Mouse (Mus musculus) heart, adult 2 months (tissue): ENCODE results near the gene Zfyve27. TPM values are rescaled to one million over a fixed set of nuclear protein-coding genes. Genes with fewer than 3 reads are reported as not detected.

Experiments used
- DNase-seq, 2 experiments: peaks; one replicate each; pipeline ENCODE4 v3.0.0; 2021
- H3K27ac ChIP-seq: fragments of 200-600 bp; 2 replicates; pipeline ENCODE4 v1.8.1; 2022
- H3K27me3 ChIP-seq: fragments of 200-500 bp; 2 replicates; pipeline ENCODE4 v1.6.1; 2012; ENCODE audit warnings: mild to moderate bottlenecking, low read length, inconsistent platforms, mixed read lengths; ENCODE audit not compliant: control insufficient read depth, insufficient read depth
- H3K36me3 ChIP-seq: fragments of 200-500 bp; 2 replicates; pipeline ENCODE4 v1.6.1; 2012; ENCODE audit warnings: low read length, inconsistent platforms; ENCODE audit not compliant: control insufficient read depth, insufficient read depth
- H3K4me1 ChIP-seq: fragments of 200-500 bp; 2 replicates; pipeline ENCODE4 v1.6.1; 2011; ENCODE audit warnings: low read length; ENCODE audit not compliant: control insufficient read depth, insufficient read depth
- H3K4me3 ChIP-seq: fragments of 200-600 bp; 2 replicates; pipeline ENCODE4 v1.8.1; 2022
- H3K79me2 ChIP-seq: fragments of 200-500 bp; replicated peaks from 2 replicates; pipeline ENCODE4 v1.6.1; 2012; ENCODE audit warnings: mild to moderate bottlenecking, inconsistent platforms, low read length, moderate library complexity, mixed read lengths; ENCODE audit not compliant: control insufficient read depth, insufficient read depth
- H3K9ac ChIP-seq: fragments of 200-500 bp; 2 replicates; pipeline ENCODE4 v1.6.1; 2012; ENCODE audit warnings: low read depth, mild to moderate bottlenecking, control low read depth, inconsistent platforms, low read length, mixed read lengths
- CTCF ChIP-seq: fragments of 200-600 bp; IDR thresholded peaks from 2 replicates; pipeline ENCODE4 v1.8.1; 2022; ENCODE audit warnings: antibody characterized with exemption, mild to moderate bottlenecking, moderate library complexity
- EP300 ChIP-seq: fragments of 200-500 bp; IDR thresholded peaks from 2 replicates; pipeline ENCODE4 v1.6.1; 2011; ENCODE audit warnings: low read depth, low read length, control low read depth; ENCODE audit not compliant: insufficient read depth
- POLR2A ChIP-seq: fragments of 200-500 bp; IDR thresholded peaks from 2 replicates; pipeline ENCODE4 v1.6.1; 2011; ENCODE audit warnings: mild to moderate bottlenecking, low read depth, low read length, control low read depth; ENCODE audit not compliant: insufficient read depth
- WGBS: fragments of 180-500 bp; shearing (Covaris S2); methylation state at CpG from one replicate; pipeline ENCODE4 v1.1.7; 2018; 5-methylcytosine and 5-hydroxymethylcytosine counted together
- intact Hi-C: fragments of 180-260 bp; cut with DNase I; formaldehyde crosslinking; loops from one replicate; pipeline ENCODE4 v1.15.1; 2025
- long read RNA-seq: library from polyadenylated mRNA; stranded (forward); transcript quantifications from one replicate; pipeline ENCODE4 v2.0.0, GENCODE M21; 2021
- polyA plus RNA-seq: library from polyadenylated mRNA; depleted of rRNA; stranded (reverse); fragments of >200 nt; gene quantifications from 2 replicates; pipeline ENCODE4 v1.2.3, GENCODE M21; 2012; rRNA removed
- total RNA-seq, 2 experiments: library from RNA; stranded (reverse); gene quantifications; 2 replicates each; pipeline ENCODE4 v1.2.3; 2021

Zfyve27 gene
- total RNA-seq (10 to 100 TPM; 20.2 to 20.3 TPM), polyA plus RNA-seq (27.6 and 33.6 TPM in 2 replicates)
- long read RNA-seq, partial matches to known transcripts, result 1 of 18 reads
- long read RNA-seq, other reads (novel, unspliced or antisense), result 14 of 18 reads

DNA sequence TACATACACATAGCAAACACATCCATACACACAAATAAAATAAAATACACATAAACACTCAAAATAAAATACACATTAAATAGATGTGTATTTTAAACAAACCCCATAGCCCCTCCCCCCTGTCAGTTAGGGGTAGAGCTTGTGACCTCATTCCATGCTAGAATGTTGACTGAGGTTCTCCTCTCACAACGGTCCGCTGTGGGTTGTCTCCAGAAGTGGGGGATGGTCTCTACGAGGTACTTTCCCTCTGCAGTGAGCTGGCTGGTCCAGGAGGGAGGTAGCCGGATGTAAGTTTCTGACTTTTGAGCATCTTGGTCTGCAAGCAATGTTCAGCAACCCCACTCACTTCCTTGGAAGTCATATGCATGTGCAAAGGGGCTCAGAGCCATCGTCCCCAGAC, at the start of gene Zfyve27:
TSS of gene Zfyve27 (plus strand) at position 188 of the 400 bp plus-strand sequence.
- Histone ChIP-seq H3K27me3 (no peaks in the 10 kb centered on the region), H3K79me2 (no peaks in the 10 kb centered on the region), H3K9ac (no peak within 1 kb of the TSS), H3K4me1 (no peaks in the 10 kb centered on the region), H3K36me3 (no peaks in the 10 kb centered on the region), H3K4me3 (no peak within 1 kb of the TSS), H3K27ac (no peak within 1 kb of the TSS)
- TF ChIP-seq POLR2A (no peak), EP300 (no peak), CTCF (no peak)
- DNase-seq, result no peak
- intact Hi-C loops, result no loop called here
- WGBS, result 55% methylated on average over 5 of the region's 5 CpGs

DNA sequence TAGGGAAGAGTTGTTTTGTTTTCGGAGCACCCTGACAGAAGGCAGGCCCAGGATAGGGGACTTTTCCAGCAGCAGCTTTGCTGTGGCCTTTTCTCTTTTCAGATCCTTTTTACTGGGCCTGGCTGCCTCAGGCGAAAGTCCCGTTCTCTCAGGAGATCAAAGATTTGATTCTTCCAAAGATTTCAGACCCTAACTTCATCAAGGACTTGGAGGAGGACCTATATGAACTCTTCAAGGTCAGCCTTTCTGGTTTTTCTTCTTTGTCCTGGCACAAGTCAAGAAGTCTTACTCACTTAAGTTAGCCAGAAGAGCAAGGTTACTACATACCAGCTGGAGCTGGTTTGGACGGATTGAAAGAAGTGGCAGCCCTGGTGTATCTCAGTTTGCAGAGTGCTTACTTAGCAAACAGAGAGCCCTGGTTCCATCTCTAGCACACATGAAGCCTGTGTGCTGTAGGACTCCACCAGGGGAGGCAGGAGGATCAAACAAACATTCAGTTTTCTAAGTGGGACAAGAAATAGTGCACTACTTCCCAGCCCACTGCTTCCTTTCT, 47.9 kb upstream of the Zfyve27 start:
- TF ChIP-seq POLR2A, result no peak
- intact Hi-C loops, result no loop called here
- WGBS, result 89% methylated on average over 4 of the region's 4 CpGs

GRCm38 (mm10) chr19:42118142-42118541, 45.6 kb upstream of the Zfyve27 start:
- TF ChIP-seq CTCF, result no peak
- TF ChIP-seq EP300, result no peak
- TF ChIP-seq POLR2A, result no peak

More for the DNA sequence above, 47.9 kb upstream of the Zfyve27 start:
- no peaks in the 10 kb centered on the region for H3K36me3 ChIP-seq
- H3K4me1 ChIP-seq, result no peaks in the 10 kb centered on the region
- no peaks in the 10 kb centered on the region for H3K27me3 ChIP-seq
- no peak overlapping the region for H3K4me3 ChIP-seq
- H3K9ac ChIP-seq, result no peak overlapping the region
- H3K79me2 ChIP-seq, result no peaks in the 10 kb centered on the region
- no peak overlapping the region for H3K27ac ChIP-seq
- no peak for DNase-seq

DNA sequence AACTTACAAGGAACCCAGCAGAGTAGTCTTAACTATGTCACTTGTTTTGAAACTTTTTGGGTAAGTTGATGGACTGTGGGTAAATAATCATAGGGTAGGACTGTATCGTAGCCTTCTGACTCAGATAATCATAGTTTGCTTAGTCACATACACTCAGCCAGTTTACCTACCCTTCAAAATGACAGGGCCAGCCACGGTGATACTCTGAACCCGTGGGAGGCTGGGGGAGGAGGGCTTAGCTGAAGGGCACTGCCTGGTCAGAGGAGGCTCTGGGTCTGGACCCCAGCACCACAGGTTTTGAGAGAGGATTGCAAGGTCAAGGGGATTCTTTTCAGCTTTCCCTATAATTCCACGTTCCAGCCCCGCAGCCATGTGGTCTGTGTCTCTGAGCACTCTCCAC, 45.2 kb upstream of the Zfyve27 start:
- DNase-seq, result no peak
- 80% methylated on average over 5 of the region's 5 CpGs for WGBS
- Histone ChIP-seq H3K79me2 (no peaks in the 10 kb centered on the region), H3K9ac (no peak overlapping the region), H3K4me3 (no peak overlapping the region), H3K27me3 (no peaks in the 10 kb centered on the region), H3K36me3 (no peaks in the 10 kb centered on the region), H3K27ac (no peak overlapping the region), H3K4me1 (no peaks in the 10 kb centered on the region)
- TF ChIP-seq CTCF (no peak), POLR2A (no peak), EP300 (no peak)
- intact Hi-C loops, result no loop called here

More at GRCm38 (mm10) chr19:42118142-42118541, 45.6 kb upstream of the Zfyve27 start:
- no peaks in the 10 kb centered on the region for H3K27me3 ChIP-seq
- H3K36me3 ChIP-seq, result no peaks in the 10 kb centered on the region
- intact Hi-C loops, result no loop called here
- WGBS, result 96% methylated on average over 9 of the region's 9 CpGs
- no peak overlapping the region for H3K27ac ChIP-seq
- no peak overlapping the region for H3K9ac ChIP-seq
- no peaks in the 10 kb centered on the region for H3K79me2 ChIP-seq
- no peaks in the 10 kb centered on the region for H3K4me1 ChIP-seq
- H3K4me3 ChIP-seq, result no peak overlapping the region
- no peak for DNase-seq

DNA sequence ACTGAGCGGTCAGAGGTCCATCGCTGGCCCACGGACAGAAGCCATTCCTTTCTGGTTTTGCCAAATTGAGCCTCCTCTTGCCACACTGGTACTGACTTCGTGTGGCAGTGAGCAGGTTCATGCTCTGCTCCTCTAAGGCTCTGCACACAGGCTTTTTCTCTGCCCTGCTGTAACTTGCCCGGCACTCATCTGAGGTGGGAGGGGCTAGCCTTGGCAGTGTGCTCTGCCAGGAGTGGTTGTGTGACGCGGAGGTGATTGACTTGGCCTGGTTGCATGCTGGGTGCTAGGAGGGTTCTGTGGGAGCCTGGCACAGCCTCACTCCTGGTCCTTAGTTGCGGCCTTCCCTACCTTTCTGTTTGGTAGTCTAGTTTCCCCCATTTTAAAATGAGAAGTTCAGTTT, 43.3 kb upstream of the Zfyve27 start:
- H3K27ac ChIP-seq, result no peak overlapping the region

GRCm38 (mm10) chr19:42124684-42125083, 39.1 kb upstream of the Zfyve27 start:
- no peak overlapping the region for H3K4me3 ChIP-seq
- peaks cover 3% of the 10 kb centered on the region; the same call in 1 of the 2 replicates for H3K4me1 ChIP-seq
- no peaks in the 10 kb centered on the region for H3K27me3 ChIP-seq
- WGBS, result 78% methylated on average over 13 of the region's 13 CpGs
- DNase-seq, result no peak
- no peaks in the 10 kb centered on the region for H3K79me2 ChIP-seq
- TF ChIP-seq CTCF (no peak), EP300 (no peak), POLR2A (no peak)
- H3K36me3 ChIP-seq, result no peaks in the 10 kb centered on the region
- H3K27ac ChIP-seq, result no peak overlapping the region
- no peak overlapping the region for H3K9ac ChIP-seq
- intact Hi-C loops, result no loop called here

More for the DNA sequence above, 43.3 kb upstream of the Zfyve27 start:
- intact Hi-C loops, result no loop called here
- 80% methylated on average over 8 of the region's 8 CpGs for WGBS
- Histone ChIP-seq H3K9ac (no peak overlapping the region), H3K79me2 (no peaks in the 10 kb centered on the region), H3K4me1 (no peaks in the 10 kb centered on the region; the same call in 1 of the 2 replicates), H3K36me3 (no peaks in the 10 kb centered on the region), H3K4me3 (no peak overlapping the region), H3K27me3 (no peaks in the 10 kb centered on the region)
- TF ChIP-seq CTCF (no peak), EP300 (no peak), POLR2A (no peak)
- no peak for DNase-seq
